ENCODE assay signal across 26 mouse cellular contexts in the genomic region with DNA sequence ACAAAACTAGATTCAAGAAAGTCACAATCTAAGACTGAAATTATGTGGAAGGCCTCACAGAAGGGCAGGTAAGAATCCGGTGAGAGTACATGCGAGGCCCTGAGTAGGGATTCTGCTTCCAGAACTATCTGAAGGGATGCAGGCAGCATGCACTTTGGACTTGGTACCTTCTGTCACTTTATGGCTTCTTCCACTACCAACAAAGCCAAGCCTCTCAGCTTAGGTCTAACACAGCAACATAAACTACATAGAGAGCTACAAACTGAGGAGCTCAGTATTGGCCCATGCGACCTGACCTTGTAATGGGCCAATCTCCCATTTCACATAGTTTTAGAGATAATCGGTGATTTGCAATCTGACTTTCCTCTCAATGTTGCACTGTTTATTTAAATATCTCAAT.
"Had no signal": no experiment of that assay in that cellular context is flagged by ENCODE, and none has a peak within 500 bp of the region (broad histone marks: within the 10 kb centered on the region; RNA-seq: fewer than 3 reads in every experiment).

No protein-coding gene starts in this region.

- H3K27ac ChIP-seq: heart, embryonic 10.5 days; heart, embryonic 13.5 days; heart, embryonic 15.5 days; hindbrain, embryonic 10.5 days; hindbrain, embryonic 12.5 days; hindbrain, embryonic 13.5 days; hindbrain, embryonic 14.5 days; hindbrain, embryonic 15.5 days; hindbrain, postnatal 0 days; kidney, embryonic 15.5 days; kidney, postnatal 0 days; layer of hippocampus, adult 2 months; left cerebral cortex, adult 2 months had no signal

- H3K36me3 ChIP-seq: heart, embryonic 10.5 days; heart, embryonic 13.5 days; heart, embryonic 15.5 days; hindbrain, embryonic 10.5 days; hindbrain, embryonic 12.5 days; hindbrain, embryonic 13.5 days; hindbrain, embryonic 15.5 days; kidney, embryonic 15.5 days had no signal

- H3K9me3 ChIP-seq: heart, embryonic 10.5 days; heart, embryonic 13.5 days; heart, embryonic 15.5 days; hindbrain, embryonic 10.5 days; hindbrain, embryonic 12.5 days; hindbrain, embryonic 13.5 days; hindbrain, embryonic 15.5 days; kidney, embryonic 15.5 days had no signal

- H3K4me1 ChIP-seq: heart, embryonic 10.5 days; heart, embryonic 13.5 days; heart, embryonic 15.5 days; hindbrain, embryonic 10.5 days; hindbrain, embryonic 12.5 days; hindbrain, embryonic 13.5 days; hindbrain, embryonic 15.5 days; kidney, embryonic 15.5 days had no signal

- DNase-seq: heart, postnatal 10 days; heart, postnatal 14 days; heart, postnatal 36 days; heart, postnatal 4 days; kidney, adult 11 months; kidney, adult 18-20 months; kidney, adult 8-10 months; kidney, postnatal 4 days; layer of hippocampus, adult 9-11 months; layer of hippocampus, postnatal 36 days had no signal

- H3K9ac ChIP-seq: heart, embryonic 13.5 days; heart, embryonic 15.5 days; hindbrain, embryonic 12.5 days; hindbrain, embryonic 13.5 days; hindbrain, embryonic 14.5 days; hindbrain, embryonic 15.5 days; kidney, embryonic 15.5 days had no signal

- H3K4me2 ChIP-seq: heart, embryonic 11.5 days; heart, embryonic 13.5 days; heart, embryonic 15.5 days; hindbrain, embryonic 12.5 days; hindbrain, embryonic 13.5 days; hindbrain, embryonic 14.5 days; hindbrain, embryonic 15.5 days; kidney, embryonic 15.5 days had no signal

- ATAC-seq: hindbrain, embryonic 16.5 days; hindbrain, postnatal 0 days; inflammation-experienced regulatory T-cells, adult 6 months had no signal

- H3K27me3 ChIP-seq: heart, embryonic 13.5 days; heart, embryonic 15.5 days; hindbrain, embryonic 12.5 days; hindbrain, embryonic 13.5 days; hindbrain, embryonic 15.5 days; kidney, embryonic 15.5 days had no signal

- H3K4me3 ChIP-seq: heart, embryonic 10.5 days; heart, embryonic 13.5 days; heart, embryonic 15.5 days; hindbrain, embryonic 10.5 days; hindbrain, embryonic 12.5 days; hindbrain, embryonic 13.5 days; hindbrain, embryonic 15.5 days; kidney, embryonic 15.5 days; layer of hippocampus, adult 2 months; left cerebral cortex, adult 2 months had no signal
